Mouse (Mus musculus) layer of hippocampus, adult 6 months (tissue): ENCODE results near the gene Wfdc15a. TPM values are rescaled to one million over a fixed set of nuclear protein-coding genes. Genes with fewer than 3 reads are reported as not detected.

Source experiments
- long read RNA-seq, 2 experiments: library from polyadenylated mRNA; unstranded; transcript quantifications; one replicate each; pipeline ENCODE4 v2.0.0; 2019 to 2020
- polyA plus RNA-seq: library from polyadenylated mRNA; unstranded; fragments of <200 nt; fragmentation: Nextera tagmentation; gene quantifications from 2 replicates; pipeline ENCODE4 v1.2.3, GENCODE M21; 2021

Gene Wfdc15a
- polyA plus RNA-seq, result not detected in 2 replicates
- long read RNA-seq, experiment 1, result 0 reads
- long read RNA-seq, experiment 2, result 0 reads

GRCm38 (mm10) chr2:164199626-164200327 lies at the start of gene Wfdc15a:
Gene Wfdc15a (minus strand): TSS chr2:164200130.

GRCm38 (mm10) chr2:164238366-164238765 lies 38.4 kb upstream of the Wfdc15a start, which contains the start of gene Svs2:
Gene Svs2 (minus strand): TSS chr2:164238466.

GRCm38 (mm10) chr2:164221522-164221921 lies 21.6 kb upstream of the Wfdc15a start, which contains the start of gene Wfdc15b:
Gene Wfdc15b (minus strand): TSS chr2:164221660.

GRCm38 (mm10) chr2:164190576-164190975 lies 9.4 kb downstream of the Wfdc15a start, which contains the start of gene Wfdc12:
Gene Wfdc12 (minus strand): TSS chr2:164190608.

DNA sequence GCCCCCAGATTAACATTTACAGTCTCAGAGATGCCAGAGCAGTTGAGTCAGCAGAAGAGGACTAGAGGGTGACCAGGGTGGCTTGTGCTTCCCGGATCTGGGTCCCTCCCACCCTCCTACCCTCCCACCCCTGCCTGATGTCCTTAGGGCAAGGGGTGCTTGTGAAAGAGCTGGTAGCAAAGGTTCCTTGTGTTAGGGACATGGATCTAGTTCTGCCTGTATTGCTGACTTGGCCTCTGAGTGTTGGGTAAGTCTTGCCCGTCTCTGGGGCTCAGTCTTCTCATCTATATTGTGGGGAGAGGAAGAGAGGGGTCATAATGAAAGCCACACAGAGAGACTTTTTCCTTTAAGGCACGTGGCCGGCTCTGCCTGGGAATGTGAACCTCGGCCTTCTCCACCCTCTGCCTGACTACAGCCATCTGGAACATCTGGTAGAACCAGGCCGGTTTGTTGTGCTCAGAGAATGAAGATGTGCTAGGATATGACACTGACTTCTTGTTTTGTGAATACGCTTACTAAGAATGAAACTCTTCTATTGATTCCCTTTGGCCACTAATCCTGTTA lies 17.2 kb downstream of the Wfdc15a start, which contains the start of gene Wfdc5:
Wfdc5 (minus strand) TSS at position 51 of the 564 bp plus-strand sequence.

GRCm38 (mm10) chr2:164170902-164171301 lies 29.0 kb downstream of the Wfdc15a start, which contains the start of gene Kcns1:
Gene Kcns1 (minus strand): TSS chr2:164171113.

Other genes starting within 250 kb of the Wfdc15a start
- gene Ywhab, start 205.2 kb downstream of the Wfdc15a start, polyA plus RNA-seq, result 602 and 694 TPM in 2 replicates
- not detected in 2 replicates for gene Pabpc1l, start 174.7 kb downstream of the Wfdc15a start, polyA plus RNA-seq
- gene Stk4, start 129.8 kb downstream of the Wfdc15a start, polyA plus RNA-seq, result 18.7 and 21.7 TPM in 2 replicates
- gene Tomm34, start 129.0 kb downstream of the Wfdc15a start, polyA plus RNA-seq, result 139 and 143 TPM in 2 replicates
- gene Kcns1, start 29.0 kb downstream of the Wfdc15a start, polyA plus RNA-seq, result 4.2 and 5.7 TPM in 2 replicates
- gene Wfdc5, start 17.4 kb downstream of the Wfdc15a start, polyA plus RNA-seq, result not detected in 2 replicates
- not detected in 2 replicates for gene Wfdc12, start 9.5 kb downstream of the Wfdc15a start, polyA plus RNA-seq
- not detected in 2 replicates for gene Wfdc15b, start 21.5 kb upstream of the Wfdc15a start, polyA plus RNA-seq
- gene Svs2, start 38.3 kb upstream of the Wfdc15a start, polyA plus RNA-seq, result not detected in 2 replicates
- gene Svs3b, start 56.5 kb upstream of the Wfdc15a start, polyA plus RNA-seq, result not detected in 2 replicates
- not detected in 2 replicates for gene Svs4, start 78.3 kb upstream of the Wfdc15a start, polyA plus RNA-seq
- gene Svs3a, start 89.1 kb upstream of the Wfdc15a start, polyA plus RNA-seq, result not detected in 2 replicates
- not detected in 2 replicates for gene Svs6, start 116.6 kb upstream of the Wfdc15a start, polyA plus RNA-seq
- gene Svs5, start 132.6 kb upstream of the Wfdc15a start, polyA plus RNA-seq, result not detected in 2 replicates
- 0.24 and 0.45 TPM in 2 replicates for gene Slpi, start 189.0 kb upstream of the Wfdc15a start, polyA plus RNA-seq
- gene Rbpjl, start 203.0 kb upstream of the Wfdc15a start, polyA plus RNA-seq, result 0.21 TPM in 2 replicates
- gene Matn4, start 205.0 kb upstream of the Wfdc15a start, polyA plus RNA-seq, result 2.3 and 2.6 TPM in 2 replicates
- gene Sdc4, start 243.8 kb upstream of the Wfdc15a start, polyA plus RNA-seq, result 189 and 290 TPM in 2 replicates